Mouse (Mus musculus): ENCODE data around the gene H2al1i.

GRCm38 (mm10) chrX:11346756-11347155, 22.3 kb downstream of the H2al1i start:
- TF ChIP-seq POLR2A (IDR thresholded peaks at IDR 0.05; ENCODE audit: control insufficient read depth, extremely low read depth, insufficient read depth, low read length, poor library complexity) (no peak), CTCF (IDR thresholded peaks at IDR 0.05; ENCODE audit: borderline replicate concordance, control insufficient read depth, extremely low read depth, insufficient read depth, low read length, poor library complexity) (no peak)
